Mouse (Mus musculus) midbrain, embryonic 14.5 days (tissue): ENCODE measurements around the gene Tfcp2. TPM values are rescaled to one million over a fixed set of nuclear protein-coding genes. Genes with fewer than 3 reads are reported as not detected.

Source experiments
- ATAC-seq: fragments of 200-750 bp; cut with Nextera tagmentation; 2 replicates; pipeline ENCODE4 v1.8.0; 2017; ENCODE audit warnings: moderate number of reproducible peaks, moderate library complexity; ENCODE audit not compliant: low FRiP score, low TSS enrichment
- DNase-seq: peaks from one replicate; pipeline ENCODE4 v3.0.0-alpha.2; 2015
- H3K27ac ChIP-seq: fragments of 300-500 bp; sonication (generic); replicated peaks from 2 replicates; pipeline ENCODE4 v1.5.1; 2014; ENCODE audit warnings: mild to moderate bottlenecking, low read depth, low read length, moderate library complexity
- H3K27me3 ChIP-seq: fragments of 300-500 bp; sonication (generic); 2 replicates; pipeline ENCODE4 v1.6.1; 2014; ENCODE audit warnings: low read length, control low read depth, mixed read lengths; ENCODE audit not compliant: control insufficient read depth, insufficient read depth
- H3K36me3 ChIP-seq: fragments of 300-500 bp; sonication (generic); 2 replicates; pipeline ENCODE4 v1.6.1; 2014; ENCODE audit warnings: low read length, control low read depth; ENCODE audit not compliant: control insufficient read depth, insufficient read depth
- H3K4me1 ChIP-seq: fragments of 300-500 bp; sonication (generic); 2 replicates; pipeline ENCODE4 v1.6.1; 2014; ENCODE audit warnings: mild to moderate bottlenecking, antibody characterized with exemption, low read length, control low read depth; ENCODE audit not compliant: control insufficient read depth, insufficient read depth
- H3K4me2 ChIP-seq: fragments of 300-500 bp; sonication (generic); 2 replicates; pipeline ENCODE4 v1.6.1; 2014; ENCODE audit warnings: mild to moderate bottlenecking, low read length, moderate library complexity
- H3K4me3 ChIP-seq: fragments of 300-500 bp; sonication (generic); replicated peaks from 2 replicates; pipeline ENCODE4 v1.5.1; 2014; ENCODE audit warnings: low read depth, low read length
- H3K9ac ChIP-seq: fragments of 300-500 bp; sonication (generic); replicated peaks from 2 replicates; pipeline ENCODE4 v1.6.1; 2014; ENCODE audit warnings: mild to moderate bottlenecking, low read length, moderate library complexity
- H3K9me3 ChIP-seq: fragments of 300-500 bp; sonication (generic); 2 replicates; pipeline ENCODE4 v1.6.1; 2016; ENCODE audit warnings: low read length, control low read depth, mixed read lengths; ENCODE audit not compliant: control insufficient read depth
- WGBS: fragments of 180-500 bp; shearing (Covaris S2); extraction: QIAGEN DNeasy Blood & Tissue Kit; methylation state at CpG from one replicate; pipeline ENCODE4 v1.1.7; 2014; 5-methylcytosine and 5-hydroxymethylcytosine counted together
- polyA plus RNA-seq: library from polyadenylated mRNA; unstranded; fragments of >200 nt; fragmentation: Nextera tagmentation; extraction: Ambion mirVana; gene quantifications from 2 replicates; pipeline ENCODE4 v1.2.1, GENCODE M21; 2014

The Tfcp2 gene
- polyA plus RNA-seq, 1 experiment from 2014 or later, result 35.8 TPM

DNA sequence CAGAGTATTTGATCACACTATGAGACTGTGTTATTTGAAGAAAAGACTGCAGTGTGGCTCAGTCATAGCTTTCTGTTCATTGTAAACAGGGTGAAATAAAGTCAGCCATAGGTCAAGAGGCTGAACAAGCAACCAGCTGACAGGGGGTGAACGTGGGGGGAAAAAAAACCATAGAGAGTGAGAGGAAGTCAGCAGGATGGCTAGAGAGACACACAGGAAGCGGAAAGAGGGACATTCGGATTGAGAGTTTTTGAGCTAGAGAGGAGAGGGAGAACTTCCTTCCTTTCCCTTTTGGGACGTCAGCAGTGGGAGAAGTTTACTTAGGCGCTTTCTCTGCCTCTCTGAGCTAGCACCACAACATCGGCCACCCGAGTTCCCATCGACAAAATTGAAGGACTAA lies 38.6 kb upstream of the Tfcp2 start:
- DNase-seq (no peak), ATAC-seq (no peak)
- Histone ChIP-seq H3K9ac (no peak overlapping the region), H3K27me3 (no peaks in the 10 kb centered on the region), H3K4me2 (no peak overlapping the region), H3K27ac (no peak overlapping the region), H3K4me1 (no peaks in the 10 kb centered on the region), H3K9me3 (no peaks in the 10 kb centered on the region), H3K36me3 (peaks cover 66% of the 10 kb centered on the region), H3K4me3 (no peak overlapping the region)
- 82% methylated on average over 8 of the region's 8 CpGs for WGBS

- WGBS, result 87% methylated on average over 6 of the region's 6 CpGs
- Histone ChIP-seq H3K4me1 (no peaks in the 10 kb centered on the region), H3K4me2 (no peak overlapping the region), H3K9me3 (no peaks in the 10 kb centered on the region), H3K36me3 (peaks cover 75% of the 10 kb centered on the region), H3K27me3 (no peaks in the 10 kb centered on the region), H3K27ac (no peak overlapping the region), H3K9ac (no peak overlapping the region), H3K4me3 (no peak overlapping the region)
- DNase-seq (no peak), ATAC-seq (no peak)
Measured at GRCm38 (mm10) chr15:100588297-100588696, 36.5 kb upstream of the Tfcp2 start.

- Histone ChIP-seq H3K9ac (no peak overlapping the region), H3K27ac (no peak overlapping the region), H3K36me3 (peaks cover 81% of the 10 kb centered on the region), H3K27me3 (no peaks in the 10 kb centered on the region), H3K4me2 (no peak overlapping the region), H3K4me1 (no peaks in the 10 kb centered on the region), H3K4me3 (no peak overlapping the region), H3K9me3 (no peaks in the 10 kb centered on the region)
- no peak for DNase-seq
- ATAC-seq, result no peak
- WGBS, result 87% methylated on average over 4 of the region's 4 CpGs
Measured at GRCm38 (mm10) chr15:100587166-100587565, 35.4 kb upstream of the Tfcp2 start.

DNA sequence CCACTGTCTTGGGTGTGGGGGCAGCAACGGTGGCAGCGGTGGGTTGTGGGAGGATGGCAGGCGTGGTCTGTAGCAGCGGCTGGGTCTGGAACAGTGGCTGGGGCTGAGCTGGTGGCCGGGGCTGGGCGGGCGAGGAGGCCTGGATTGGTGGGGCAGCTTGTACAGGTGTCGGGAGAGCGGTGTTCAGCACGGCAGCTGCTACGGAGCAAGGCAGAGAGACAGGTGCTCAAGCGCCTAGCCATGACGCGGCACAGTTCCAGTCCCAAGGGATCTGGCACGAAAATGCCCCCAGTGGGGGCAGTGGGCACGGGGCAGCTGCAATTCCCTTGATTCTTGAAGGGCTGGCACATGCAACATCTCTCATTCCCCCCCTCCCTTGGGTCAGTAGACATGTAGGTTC lies 34.1 kb upstream of the Tfcp2 start:
- DNase-seq (no peak), ATAC-seq (no peak)
- no peak overlapping the region for H3K4me3 ChIP-seq
- H3K36me3 ChIP-seq, result peaks cover 85% of the 10 kb centered on the region
- no peaks in the 10 kb centered on the region for H3K9me3 ChIP-seq
- no peaks in the 10 kb centered on the region for H3K4me1 ChIP-seq
- no peaks in the 10 kb centered on the region for H3K27me3 ChIP-seq
- 95% methylated on average over 16 of the region's 16 CpGs for WGBS
- H3K27ac ChIP-seq, result no peak overlapping the region
- no peak overlapping the region for H3K4me2 ChIP-seq
- no peak overlapping the region for H3K9ac ChIP-seq

- H3K9ac ChIP-seq, result no peak overlapping the region
- no peaks in the 10 kb centered on the region for H3K4me1 ChIP-seq
- H3K4me2 ChIP-seq, result no peak overlapping the region
- H3K27me3 ChIP-seq, result no peaks in the 10 kb centered on the region
- H3K4me3 ChIP-seq, result no peak overlapping the region
- H3K9me3 ChIP-seq, result no peaks in the 10 kb centered on the region
- ATAC-seq (no peak), DNase-seq (no peak)
- no peak overlapping the region for H3K27ac ChIP-seq
- WGBS, result 93% methylated on average over 10 of the region's 10 CpGs
- peaks cover 79% of the 10 kb centered on the region for H3K36me3 ChIP-seq
Measured at GRCm38 (mm10) chr15:100580108-100580507, 28.3 kb upstream of the Tfcp2 start.

DNA sequence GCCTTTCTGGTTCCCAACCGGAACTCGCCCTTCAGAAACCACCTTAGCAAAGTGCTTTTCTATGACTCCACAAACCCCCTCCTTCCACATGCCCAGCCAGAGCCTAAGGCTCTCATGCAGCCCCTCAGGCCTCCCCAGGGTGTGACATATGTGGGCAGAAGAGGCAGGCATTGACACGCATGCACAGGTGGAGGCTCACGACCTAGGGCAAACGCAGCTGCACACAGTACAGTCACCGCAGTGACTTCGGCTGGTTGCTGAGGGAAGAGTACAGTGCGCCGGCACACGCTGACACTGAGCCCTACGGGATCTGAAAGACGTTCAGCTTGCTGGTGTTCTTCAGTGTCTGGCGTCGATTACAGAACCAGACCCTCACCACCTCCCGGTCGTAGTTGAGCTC lies 26.2 kb upstream of the Tfcp2 start:
- 89% methylated on average over 16 of the region's 16 CpGs for WGBS
- no peak for ATAC-seq
- Histone ChIP-seq H3K9ac (no peak overlapping the region), H3K36me3 (peaks cover 70% of the 10 kb centered on the region), H3K9me3 (no peaks in the 10 kb centered on the region), H3K27me3 (no peaks in the 10 kb centered on the region), H3K4me1 (no peaks in the 10 kb centered on the region), H3K27ac (no peak overlapping the region), H3K4me3 (no peak overlapping the region), H3K4me2 (no peak overlapping the region)
- no peak for DNase-seq

DNA sequence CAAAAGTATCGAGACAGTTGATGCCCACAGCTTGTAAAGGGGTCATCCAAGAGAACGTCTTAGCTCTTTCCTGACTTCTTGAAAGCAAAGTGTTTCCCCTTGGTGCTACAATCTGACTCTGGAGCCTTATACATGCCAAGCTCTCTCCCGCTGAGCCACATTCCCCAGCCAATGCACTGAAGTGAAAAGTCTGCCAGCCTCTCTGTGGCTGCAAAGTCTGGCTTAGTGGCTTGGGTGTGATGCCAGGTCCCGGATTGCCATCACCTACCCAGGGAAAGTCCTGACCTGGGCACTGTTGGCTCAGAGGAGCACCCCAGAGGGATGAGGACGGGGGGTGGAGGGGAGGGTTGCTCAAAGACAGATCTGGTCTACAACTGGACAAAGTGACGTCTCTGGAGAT lies 25.0 kb upstream of the Tfcp2 start:
- 89% methylated on average over 6 of the region's 6 CpGs for WGBS

GRCm38 (mm10) chr15:100576392-100576791 lies 24.6 kb upstream of the Tfcp2 start:
- no peak overlapping the region for H3K27ac ChIP-seq
- H3K4me2 ChIP-seq, result no peak overlapping the region
- H3K9me3 ChIP-seq, result no peaks in the 10 kb centered on the region
- no peak overlapping the region for H3K9ac ChIP-seq
- H3K36me3 ChIP-seq, result peaks cover 54% of the 10 kb centered on the region
- no peak overlapping the region for H3K4me3 ChIP-seq
- ATAC-seq (no peak), DNase-seq (no peak)
- H3K4me1 ChIP-seq, result no peaks in the 10 kb centered on the region
- whole genome bisulfite sequencing, result 88% methylated on average over 6 of the region's 6 CpGs
- H3K27me3 ChIP-seq, result no peaks in the 10 kb centered on the region

More for the DNA sequence above, 25.0 kb upstream of the Tfcp2 start:
- no peak for DNase-seq
- Histone ChIP-seq H3K9me3 (no peaks in the 10 kb centered on the region), H3K27ac (no peak overlapping the region), H3K36me3 (peaks cover 58% of the 10 kb centered on the region), H3K27me3 (no peaks in the 10 kb centered on the region), H3K4me2 (no peak overlapping the region), H3K4me3 (no peak overlapping the region), H3K9ac (no peak overlapping the region), H3K4me1 (no peaks in the 10 kb centered on the region)
- no peak for ATAC-seq

DNA sequence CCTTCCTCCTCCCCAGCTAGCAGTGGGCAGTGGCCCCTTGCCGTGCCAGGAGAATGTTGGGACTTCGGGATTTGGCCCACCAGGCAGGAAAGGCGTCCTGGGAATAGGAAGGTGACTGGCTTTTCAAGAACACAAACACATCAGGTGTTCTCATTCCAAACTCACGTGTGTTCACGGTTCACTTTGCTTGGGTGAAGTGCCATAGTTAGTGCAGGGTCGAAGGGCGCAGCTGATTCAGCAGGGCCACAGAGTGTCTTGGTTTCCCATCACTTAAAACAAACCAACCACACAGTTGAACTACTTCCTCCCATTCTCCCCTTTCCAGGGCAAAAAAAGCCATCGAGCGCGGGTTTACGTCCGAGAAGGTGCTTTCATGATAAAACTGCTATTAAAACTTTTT lies 23.6 kb upstream of the Tfcp2 start:
- Histone ChIP-seq H3K27me3 (no peaks in the 10 kb centered on the region), H3K4me3 (no peak overlapping the region), H3K9me3 (no peaks in the 10 kb centered on the region), H3K27ac (no peak overlapping the region), H3K9ac (no peak overlapping the region), H3K4me1 (no peaks in the 10 kb centered on the region), H3K36me3 (peaks cover 44% of the 10 kb centered on the region), H3K4me2 (no peak overlapping the region)
- ATAC-seq, result no peak
- 90% methylated on average over 12 of the region's 12 CpGs for WGBS
- no peak for DNase-seq
